Mouse (Mus musculus) layer of hippocampus, adult 8-10 months (tissue): ENCODE results near the gene Nrm. TPM values are rescaled to one million over a fixed set of nuclear protein-coding genes. Genes with fewer than 3 reads are reported as not detected.
"Not testable (repeated sequence)": the region's sequence is repeated elsewhere in the genome, so short reads cannot be mapped to it uniquely, and the experiment has no call there.

Source experiments
- DNase-seq, 2 experiments: peaks; one replicate each; pipeline ENCODE4 v3.0.0; 2022; ENCODE audit warnings: low spot score in 2 of 2
- total RNA-seq, 4 experiments: library from RNA; stranded (reverse); gene quantifications; 2 replicates each; pipeline ENCODE4 v1.2.4; 2022

The Nrm gene
- total RNA-seq, 4 experiments from 2014 or later, result 1.8 to 3.7 (median 1.9) TPM

DNA sequence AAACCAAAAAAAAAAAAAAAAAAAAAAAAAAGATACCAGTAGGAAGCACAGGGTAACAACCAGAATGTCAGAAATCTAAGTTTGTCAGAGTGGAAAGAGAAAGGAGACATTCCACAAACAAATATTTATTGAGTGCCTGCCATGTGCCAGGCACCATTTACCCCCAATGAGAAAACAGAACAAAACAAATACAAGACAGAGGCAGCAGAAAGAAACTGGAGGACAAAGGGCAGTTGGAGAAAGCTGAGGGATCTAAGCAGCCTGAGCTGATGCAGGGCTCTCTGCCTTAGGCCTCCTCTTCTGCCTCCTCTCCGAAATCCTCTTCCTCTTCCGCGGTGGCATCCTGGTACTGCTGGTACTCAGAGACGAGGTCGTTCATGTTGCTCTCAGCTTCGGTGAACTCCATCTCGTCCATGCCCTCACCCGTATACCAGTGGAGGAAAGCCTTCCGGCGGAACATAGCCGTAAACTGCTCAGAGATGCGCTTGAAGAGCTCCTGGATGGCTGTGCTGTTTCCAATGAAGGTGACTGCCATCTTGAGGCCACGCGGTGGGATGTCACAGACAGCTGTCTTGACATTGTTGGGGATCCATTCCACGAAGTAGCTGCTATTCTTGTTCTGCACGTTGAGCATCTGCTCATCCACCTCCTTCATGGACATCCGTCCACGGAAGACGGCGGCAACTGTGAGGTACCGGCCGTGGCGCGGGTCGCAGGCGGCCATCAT, 26.3 kb upstream of the Nrm start:
- peak in 1 of 2 experiments; percentile 41 for DNase-seq

DNA sequence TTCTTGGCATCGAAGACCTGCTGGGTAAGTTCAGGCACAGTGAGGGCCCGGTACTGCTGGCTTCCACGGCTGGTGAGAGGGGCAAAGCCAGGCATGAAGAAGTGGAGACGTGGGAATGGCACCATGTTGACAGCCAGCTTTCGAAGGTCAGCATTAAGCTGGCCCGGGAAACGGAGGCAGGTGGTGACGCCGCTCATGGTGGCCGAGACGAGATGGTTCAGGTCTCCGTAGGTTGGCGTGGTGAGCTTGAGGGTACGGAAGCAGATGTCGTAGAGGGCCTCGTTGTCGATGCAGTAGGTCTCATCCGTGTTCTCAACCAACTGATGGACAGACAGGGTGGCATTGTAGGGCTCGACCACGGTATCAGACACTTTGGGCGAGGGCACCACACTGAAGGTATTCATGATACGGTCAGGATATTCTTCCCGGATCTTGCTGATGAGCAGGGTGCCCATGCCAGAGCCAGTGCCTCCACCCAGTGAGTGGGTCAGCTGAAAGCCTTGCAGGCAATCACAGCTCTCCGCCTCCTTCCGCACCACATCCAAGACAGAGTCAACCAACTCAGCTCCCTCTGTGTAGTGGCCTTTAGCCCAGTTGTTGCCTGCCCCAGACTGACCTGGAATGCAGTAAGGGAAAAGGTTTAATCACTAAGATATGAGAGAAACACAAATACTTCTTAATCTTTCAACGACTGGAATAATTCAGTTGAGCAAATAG, 25.5 kb upstream of the Nrm start:
- no peak for DNase-seq

DNA sequence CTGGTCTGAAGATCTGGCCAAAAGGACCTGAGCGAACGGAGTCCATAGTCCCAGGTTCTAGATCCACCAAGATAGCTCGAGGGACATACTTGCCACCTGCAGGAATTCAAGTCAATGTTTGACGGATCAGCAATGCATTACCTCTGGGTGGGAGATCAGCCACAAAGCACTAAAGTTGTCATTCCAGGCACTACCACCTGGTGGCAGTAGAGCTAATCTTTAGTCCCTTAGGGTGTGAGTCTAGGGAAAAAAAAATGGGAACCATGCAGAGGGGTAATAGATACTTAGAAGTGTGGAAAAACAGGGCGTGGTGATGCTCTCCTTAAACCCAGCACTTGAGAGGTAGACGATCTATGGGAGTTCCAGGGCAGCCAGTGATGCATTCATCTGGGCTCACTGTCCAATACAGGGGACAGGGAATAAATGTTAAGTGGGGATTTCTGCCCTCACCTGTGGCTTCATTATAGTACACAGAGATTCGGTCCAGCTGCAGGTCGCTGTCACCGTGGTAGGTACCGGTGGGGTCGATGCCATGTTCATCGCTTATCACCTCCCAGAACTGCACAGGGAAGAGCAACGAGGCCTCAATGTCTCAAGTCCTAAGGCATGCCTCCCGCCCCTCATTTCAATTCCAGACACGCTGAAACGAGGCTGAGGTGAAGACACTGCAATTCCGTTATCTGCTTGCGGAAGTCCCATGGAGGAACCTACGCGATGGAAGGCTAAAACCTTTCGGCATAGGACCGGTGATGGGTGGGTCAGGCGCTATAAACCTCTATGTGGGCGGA, 24.7 kb upstream of the Nrm start:
- peak in 1 of 2 experiments; percentile 92 for DNase-seq

GRCm38 (mm10) chr17:35836991-35837422, 24.1 kb upstream of the Nrm start:
- peak in 1 of 2 experiments; percentile 72 for DNase-seq

DNA sequence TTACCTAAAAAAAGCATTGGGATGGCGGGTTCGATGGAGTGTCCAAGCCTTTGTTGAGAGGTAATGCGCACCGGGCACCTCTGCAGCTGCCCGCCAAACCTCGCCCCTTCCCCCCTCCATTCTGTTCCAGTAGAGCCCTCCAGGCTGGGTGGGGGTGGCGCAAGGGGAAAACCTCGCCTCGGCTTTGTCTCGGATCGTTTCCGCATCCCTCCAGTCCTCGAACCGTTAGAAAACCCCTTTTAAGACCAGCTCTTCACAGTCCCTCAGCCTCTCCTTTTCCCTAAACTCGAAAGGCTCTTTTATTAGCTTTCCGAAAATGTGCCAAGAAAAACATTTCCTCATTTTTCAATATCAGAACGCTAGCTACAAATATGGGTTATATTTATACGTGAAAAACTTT, 23.6 kb upstream of the Nrm start:
- no peak for DNase-seq

DNA sequence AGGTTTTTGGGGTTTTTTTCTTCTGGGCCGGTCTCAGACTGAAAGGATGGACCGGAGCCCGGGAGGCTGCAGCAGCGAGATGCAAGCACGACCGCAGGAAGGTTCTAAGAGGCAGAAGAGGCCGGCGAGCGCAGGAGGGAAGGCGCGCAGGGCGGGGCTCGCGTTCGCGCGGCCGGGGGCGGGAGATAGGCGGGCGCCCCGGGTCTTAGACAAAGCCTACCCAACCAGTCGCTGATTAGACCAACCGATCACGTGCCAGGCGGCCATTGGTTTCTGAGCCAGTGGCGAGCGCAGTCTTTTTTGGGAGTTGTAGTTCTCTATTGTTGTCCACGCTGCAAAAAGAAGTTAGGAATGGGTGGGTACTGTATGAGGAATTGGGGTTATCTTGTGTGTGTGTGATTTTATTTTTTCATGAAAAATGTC, 23.0 kb upstream of the Nrm start, which contains the start of gene Tubb5:
Gene Tubb5 (minus strand): TSS at position 185 of the 423 bp plus-strand sequence.
- peak; percentile 96 for DNase-seq

DNA sequence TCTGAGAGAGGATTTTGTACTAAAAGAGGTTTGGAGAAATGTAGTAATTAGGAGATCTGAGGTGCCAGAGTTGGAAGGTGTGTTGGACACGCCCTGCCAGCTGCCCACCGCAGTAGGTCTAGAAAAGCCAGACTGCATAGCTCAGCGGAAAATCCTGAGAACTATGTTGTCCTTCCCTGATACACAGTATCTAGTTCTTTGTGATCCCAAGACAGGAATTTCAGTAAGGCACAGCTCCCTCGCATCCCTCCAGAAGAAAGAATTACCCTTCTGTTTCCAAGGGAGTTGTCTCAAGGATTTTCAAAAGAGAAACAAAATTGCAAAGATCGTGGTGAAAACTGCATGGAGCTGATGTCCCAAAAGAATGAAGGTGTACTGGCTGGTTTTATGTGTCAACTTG, 22.5 kb upstream of the Nrm start:
- DNase-seq, result no peak

DNA sequence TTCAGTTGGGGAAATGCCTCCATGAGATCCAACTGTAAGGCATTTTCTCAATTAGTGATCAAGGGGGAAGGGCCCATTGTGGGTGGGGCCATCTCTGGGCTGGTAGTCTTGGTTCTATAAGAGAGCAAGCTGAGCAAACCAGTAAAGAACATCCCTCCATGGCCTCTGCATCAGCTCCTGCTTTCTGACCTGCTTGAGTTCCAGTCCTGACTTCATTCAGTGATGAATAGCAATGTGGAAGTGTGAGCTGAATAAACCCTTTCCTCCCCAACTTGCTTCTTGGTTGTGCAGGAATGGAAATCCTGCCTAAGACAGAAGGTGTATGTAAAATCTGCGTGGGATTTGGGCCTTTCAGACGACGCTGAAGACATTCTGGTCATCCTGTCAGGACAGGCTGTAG, 22.1 kb upstream of the Nrm start:
- not testable (repeated sequence) for DNase-seq

DNA sequence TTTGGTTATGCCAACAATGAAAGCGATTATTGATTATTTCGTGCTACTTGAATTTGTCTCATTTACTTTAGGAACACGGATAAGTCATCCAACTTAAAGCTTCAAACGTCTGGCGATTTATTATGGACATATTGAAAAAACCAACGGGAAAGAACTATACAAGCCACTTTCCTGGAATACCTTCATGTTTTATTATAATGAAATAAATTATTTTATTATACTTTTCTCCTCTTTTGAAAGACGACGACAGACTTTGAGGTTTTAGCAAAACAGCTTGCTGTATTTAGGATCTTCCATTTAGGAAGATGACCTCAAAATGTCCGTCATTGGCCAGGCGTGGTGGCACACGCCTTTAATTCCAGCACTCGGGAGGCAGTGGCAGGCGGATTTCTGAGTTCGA, 20.6 kb upstream of the Nrm start:
- DNase-seq, result no peak

DNA sequence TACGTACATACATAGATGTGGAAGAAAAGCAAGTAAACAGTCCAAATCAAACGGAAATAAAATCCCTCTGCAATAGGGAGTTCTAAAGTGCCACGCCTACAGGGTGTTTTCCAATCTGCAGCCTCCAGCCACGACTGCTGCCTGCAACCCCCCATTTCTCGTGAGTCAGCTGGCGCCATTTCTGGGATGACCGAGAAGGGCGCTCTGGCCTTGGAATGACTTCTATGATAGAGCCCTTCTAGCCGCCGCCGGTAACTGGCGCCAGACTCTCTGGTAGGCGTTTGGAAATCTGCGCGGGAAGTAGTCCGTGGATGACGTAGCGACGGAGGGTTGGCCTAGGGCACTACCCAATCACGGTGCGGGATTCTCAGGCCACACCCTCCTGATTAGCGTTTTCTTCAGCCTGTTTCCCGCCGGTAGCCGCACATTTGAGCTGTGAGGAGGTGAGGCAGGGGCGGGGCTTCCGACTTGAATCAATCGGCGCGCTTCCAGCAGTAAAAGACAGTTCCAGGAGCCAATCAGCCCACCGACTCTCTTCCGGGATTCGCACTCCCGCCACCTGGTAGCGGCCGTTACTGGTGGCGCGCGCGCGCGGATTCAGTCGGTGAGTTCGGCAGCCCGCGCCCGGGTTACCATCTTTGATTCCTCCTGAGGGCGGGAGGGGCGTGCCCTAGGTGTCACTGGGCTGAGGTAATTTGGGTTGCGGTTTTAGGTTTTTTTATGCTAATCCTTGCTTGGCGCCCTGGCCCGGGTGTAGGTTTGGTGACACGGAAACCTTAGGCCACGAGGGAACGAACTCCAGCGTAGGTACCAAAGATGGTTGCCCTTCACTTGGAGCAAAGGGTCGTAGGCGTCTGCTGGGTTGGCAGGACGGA, 19.8 kb upstream of the Nrm start, which contains the start of gene Mdc1:
Gene Mdc1 (plus strand): TSS at position 440 of the 875 bp plus-strand sequence.
- peak; percentile 100 for DNase-seq

DNA sequence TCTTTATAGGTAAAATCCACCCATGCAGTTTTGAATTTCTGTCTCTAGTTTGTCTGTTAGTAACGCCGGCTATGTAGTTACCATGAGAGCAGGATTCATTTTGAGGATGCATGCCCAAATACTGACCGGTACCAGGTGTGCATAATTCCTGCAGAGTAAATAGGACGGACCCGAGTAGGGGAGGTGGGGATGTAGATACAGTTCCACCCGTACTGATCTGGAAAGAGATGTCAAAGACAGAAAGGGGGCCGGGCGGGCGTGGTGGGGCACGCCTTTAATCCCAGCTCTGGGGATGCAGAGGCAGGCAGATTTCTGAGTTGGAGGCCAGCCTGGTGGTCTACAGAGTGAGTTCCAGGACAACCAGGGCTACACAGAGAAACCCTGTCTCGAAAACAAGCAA, 19.1 kb upstream of the Nrm start:
- no peak for DNase-seq

GRCm38 (mm10) chr17:35843514-35843913, 17.6 kb upstream of the Nrm start:
- no peak for DNase-seq

DNA sequence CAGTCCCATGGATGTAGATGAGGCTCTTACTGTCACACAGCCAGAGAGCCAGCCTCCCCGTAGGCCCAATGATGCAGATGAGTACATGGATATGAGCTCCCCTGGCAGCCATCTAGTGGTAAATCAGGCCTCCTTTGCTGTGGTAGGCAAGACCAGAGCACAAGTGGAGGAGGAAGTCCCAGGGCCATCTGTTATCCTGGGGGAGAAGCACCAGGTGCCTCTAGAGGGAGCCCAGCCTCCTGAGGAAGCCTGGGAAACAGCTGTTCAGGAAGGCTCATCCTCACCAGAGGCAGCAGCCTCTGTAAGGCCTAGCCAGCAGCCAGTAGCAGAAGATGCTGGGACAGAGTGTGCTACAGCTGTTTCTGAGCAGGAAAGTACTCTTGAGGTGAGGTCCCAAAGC, 13.0 kb upstream of the Nrm start:
- DNase-seq, result no peak

GRCm38 (mm10) chr17:35850974-35851373, 10.1 kb upstream of the Nrm start:
- DNase-seq, result no peak

- no peak for DNase-seq
Measured at GRCm38 (mm10) chr17:35859371-35859770, 1.7 kb upstream of the Nrm start.

GRCm38 (mm10) chr17:35859835-35860234, 1.3 kb upstream of the Nrm start:
- no peak for DNase-seq

GRCm38 (mm10) chr17:35860831-35861197, 304 bp upstream of the Nrm start:
- DNase-seq, result no peak

GRCm38 (mm10) chr17:35864832-35865353, 3.8 kb downstream of the Nrm start:
- no peak for DNase-seq

DNA sequence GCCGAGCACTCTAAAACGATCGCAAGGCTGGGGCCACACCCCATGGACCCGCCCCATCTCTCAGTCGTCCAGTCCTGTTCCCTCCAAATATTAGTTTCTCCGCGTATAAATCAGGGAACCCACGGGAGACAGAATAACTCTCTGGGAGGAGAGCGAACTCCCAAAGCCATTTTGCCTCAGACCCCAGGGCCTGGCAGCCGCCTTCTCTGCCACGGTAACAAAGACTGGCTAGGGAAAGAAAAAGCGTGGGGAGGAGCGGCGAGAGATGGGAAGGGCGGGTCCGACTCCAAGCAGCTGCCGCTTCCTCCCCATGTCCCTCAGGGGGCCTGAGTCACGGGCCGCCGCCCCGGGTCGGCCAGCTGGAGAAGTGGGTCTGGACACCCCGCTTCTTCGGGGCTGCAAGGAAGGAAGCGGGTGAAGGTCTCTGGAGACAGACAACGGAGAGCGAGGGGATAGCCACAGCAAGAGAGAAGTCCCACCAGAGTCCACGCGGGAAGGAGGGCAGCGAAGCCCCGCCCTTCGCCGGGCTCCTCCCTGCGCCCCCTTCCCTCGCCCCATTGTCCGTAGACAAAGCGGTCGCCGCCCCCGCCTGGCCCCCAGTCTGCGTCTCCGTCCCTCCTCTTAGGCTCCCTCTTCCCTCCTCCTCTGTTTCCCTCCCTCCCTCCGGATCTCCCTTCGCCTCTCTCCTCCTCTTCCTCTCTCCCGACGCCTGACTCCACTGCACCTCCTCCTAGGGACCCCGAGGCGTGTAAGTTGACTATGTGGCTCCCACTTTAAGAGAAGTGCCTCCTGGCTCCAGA, 4.6 kb downstream of the Nrm start, which contains the start of gene Ppp1r18:
Gene Ppp1r18 (plus strand): TSS at position 113 of the 800 bp plus-strand sequence.
- DNase-seq, result no peak
